Mouse (Mus musculus): ENCODE results near the gene Chad.

Chad gene

GRCm38 (mm10) chr11:94543344-94543743 is 21.5 kb upstream of the Chad start:
- H3K27me3 ChIP-seq (ENCODE audit: insufficient read depth, low read length) = peaks cover 5% of the 10 kb centered on the region
- no peak overlapping the region for H3K4me3 ChIP-seq (replicated peaks; ENCODE audit: low read length)
- peaks cover 21% of the 10 kb centered on the region for H3K4me1 ChIP-seq (replicated peaks; ENCODE audit: low read depth, low read length)
- TF ChIP-seq POU5F1 (IDR thresholded peaks at IDR 0.05; ENCODE audit: borderline replicate concordance, low read length) (no peak), NANOG (IDR thresholded peaks at IDR 0.05; ENCODE audit: borderline replicate concordance, low read length) (no peak), CTCF (conservative IDR thresholded peaks at IDR 0.05; ENCODE audit: low read length) (no peak)
- peaks cover 21% of the 10 kb centered on the region; the same call in 1 of the 2 replicates for H3K9me3 ChIP-seq (ENCODE audit: low read length)
- no peaks in the 10 kb centered on the region for H3K36me3 ChIP-seq (ENCODE audit: insufficient read depth, low read length)

- peaks cover 19% of the 10 kb centered on the region; the same call in 1 of the 2 replicates for H3K9me3 ChIP-seq (ENCODE audit: low read length)
- H3K4me3 ChIP-seq (replicated peaks; ENCODE audit: low read length) = no peak overlapping the region
- H3K36me3 ChIP-seq (ENCODE audit: insufficient read depth, low read length) = no peaks in the 10 kb centered on the region
- TF ChIP-seq POU5F1 (IDR thresholded peaks at IDR 0.05; ENCODE audit: borderline replicate concordance, low read length) (no peak), NANOG (IDR thresholded peaks at IDR 0.05; ENCODE audit: borderline replicate concordance, low read length) (no peak), CTCF (conservative IDR thresholded peaks at IDR 0.05; ENCODE audit: low read length) (peak; percentile 87)
- H3K27me3 ChIP-seq (ENCODE audit: insufficient read depth, low read length) = peaks cover 9% of the 10 kb centered on the region
- peaks cover 20% of the 10 kb centered on the region for H3K4me1 ChIP-seq (replicated peaks; ENCODE audit: low read depth, low read length)
These were observed 20.9 kb upstream of the Chad start for GRCm38 (mm10) chr11:94543932-94544331.

GRCm38 (mm10) chr11:94544422-94544821 is 20.4 kb upstream of the Chad start:
- Histone ChIP-seq H3K27me3 (ENCODE audit: insufficient read depth, low read length) (peaks cover 9% of the 10 kb centered on the region), H3K4me3 (replicated peaks; ENCODE audit: low read length) (no peak overlapping the region), H3K36me3 (ENCODE audit: insufficient read depth, low read length) (no peaks in the 10 kb centered on the region), H3K9me3 (ENCODE audit: low read length) (peaks cover 14% of the 10 kb centered on the region; the same call in 1 of the 2 replicates), H3K4me1 (replicated peaks; ENCODE audit: low read depth, low read length) (peaks cover 23% of the 10 kb centered on the region)
- TF ChIP-seq NANOG (IDR thresholded peaks at IDR 0.05; ENCODE audit: borderline replicate concordance, low read length) = no peak
- TF ChIP-seq CTCF (conservative IDR thresholded peaks at IDR 0.05; ENCODE audit: low read length) = no peak
- TF ChIP-seq POU5F1 (IDR thresholded peaks at IDR 0.05; ENCODE audit: borderline replicate concordance, low read length) = no peak

- H3K27me3 ChIP-seq (ENCODE audit: insufficient read depth, low read length) = peaks cover 9% of the 10 kb centered on the region
- TF ChIP-seq CTCF (conservative IDR thresholded peaks at IDR 0.05; ENCODE audit: low read length) = no peak
- no peak for TF ChIP-seq NANOG (IDR thresholded peaks at IDR 0.05; ENCODE audit: borderline replicate concordance, low read length)
- no peak for TF ChIP-seq POU5F1 (IDR thresholded peaks at IDR 0.05; ENCODE audit: borderline replicate concordance, low read length)
These were observed 18.5 kb upstream of the Chad start for GRCm38 (mm10) chr11:94546381-94546780.

GRCm38 (mm10) chr11:94547271-94547670 is 17.6 kb upstream of the Chad start:
- no peak overlapping the region for H3K4me3 ChIP-seq (replicated peaks; ENCODE audit: low read length)
- H3K4me1 ChIP-seq (replicated peaks; ENCODE audit: low read depth, low read length) = peaks cover 26% of the 10 kb centered on the region
- no peaks in the 10 kb centered on the region for H3K36me3 ChIP-seq (ENCODE audit: insufficient read depth, low read length)
- TF ChIP-seq POU5F1 (IDR thresholded peaks at IDR 0.05; ENCODE audit: borderline replicate concordance, low read length) (no peak), CTCF (conservative IDR thresholded peaks at IDR 0.05; ENCODE audit: low read length) (no peak)
- H3K9me3 ChIP-seq (ENCODE audit: low read length) = no peaks in the 10 kb centered on the region
- peaks cover 9% of the 10 kb centered on the region for H3K27me3 ChIP-seq (ENCODE audit: insufficient read depth, low read length)

More at GRCm38 (mm10) chr11:94546381-94546780, 18.5 kb upstream of the Chad start:
- Histone ChIP-seq H3K9me3 (ENCODE audit: low read length) (no peaks in the 10 kb centered on the region), H3K4me1 (replicated peaks; ENCODE audit: low read depth, low read length) (peaks cover 26% of the 10 kb centered on the region), H3K36me3 (ENCODE audit: insufficient read depth, low read length) (no peaks in the 10 kb centered on the region), H3K4me3 (replicated peaks; ENCODE audit: low read length) (no peak overlapping the region)

GRCm38 (mm10) chr11:94548041-94548784 is 16.6 kb upstream of the Chad start:
- Histone ChIP-seq H3K4me1 (replicated peaks; ENCODE audit: low read depth, low read length) (peaks cover 26% of the 10 kb centered on the region), H3K27me3 (ENCODE audit: insufficient read depth, low read length) (peaks cover 9% of the 10 kb centered on the region), H3K36me3 (ENCODE audit: insufficient read depth, low read length) (no peaks in the 10 kb centered on the region), H3K4me3 (replicated peaks; ENCODE audit: low read length) (peak overlapping the region; percentile 88), H3K9me3 (ENCODE audit: low read length) (no peaks in the 10 kb centered on the region)
- TF ChIP-seq NANOG (IDR thresholded peaks at IDR 0.05; ENCODE audit: borderline replicate concordance, low read length) = no peak

- peaks cover 26% of the 10 kb centered on the region for H3K4me1 ChIP-seq (replicated peaks; ENCODE audit: low read depth, low read length)
- H3K4me3 ChIP-seq (replicated peaks; ENCODE audit: low read length) = peak within 1 kb of the TSS; percentile 88
- no peaks in the 10 kb centered on the region for H3K9me3 ChIP-seq (ENCODE audit: low read length)
- H3K36me3 ChIP-seq (ENCODE audit: insufficient read depth, low read length) = no peaks in the 10 kb centered on the region
- no peak for TF ChIP-seq POU5F1 (IDR thresholded peaks at IDR 0.05; ENCODE audit: borderline replicate concordance, low read length)
- peak; percentile 54 for TF ChIP-seq CTCF (conservative IDR thresholded peaks at IDR 0.05; ENCODE audit: low read length)
- TF ChIP-seq NANOG (IDR thresholded peaks at IDR 0.05; ENCODE audit: borderline replicate concordance, low read length) = no peak
- peaks cover 9% of the 10 kb centered on the region for H3K27me3 ChIP-seq (ENCODE audit: insufficient read depth, low read length)
These were observed 15.8 kb upstream of the Chad start, which contains the start of gene Rsad1 for GRCm38 (mm10) chr11:94548888-94549690. Gene Rsad1 (minus strand): TSS chr11:94549255.

GRCm38 (mm10) chr11:94549691-94550441 is 15.0 kb upstream of the Chad start:
- Histone ChIP-seq H3K9me3 (ENCODE audit: low read length) (no peaks in the 10 kb centered on the region), H3K27me3 (ENCODE audit: insufficient read depth, low read length) (peaks cover 9% of the 10 kb centered on the region), H3K36me3 (ENCODE audit: insufficient read depth, low read length) (no peaks in the 10 kb centered on the region), H3K4me1 (replicated peaks; ENCODE audit: low read depth, low read length) (peaks cover 20% of the 10 kb centered on the region), H3K4me3 (replicated peaks; ENCODE audit: low read length) (0 out of 2 replicates have a peak overlapping the region, but pooled peaks have one; percentile 88)
- TF ChIP-seq POU5F1 (IDR thresholded peaks at IDR 0.05; ENCODE audit: borderline replicate concordance, low read length) (no peak), CTCF (conservative IDR thresholded peaks at IDR 0.05; ENCODE audit: low read length) (no peak), NANOG (IDR thresholded peaks at IDR 0.05; ENCODE audit: borderline replicate concordance, low read length) (no peak)

Measured in E14TG2a.4 (cell line).